Mouse (Mus musculus): Measurements from ENCODE around the gene Ypel2. TPM values are rescaled to one million over a fixed set of nuclear protein-coding genes. Genes with fewer than 3 reads are reported as not detected.

Gene Ypel2
- total RNA-seq, 2 experiments from 2014 or later: 34.4 to 39.5 TPM

GRCm38 (mm10) chr11:86936938-86937337 lies 56.6 kb downstream of the Ypel2 start:
- no peak for DNase-seq (ENCODE audit: low spot score in 2 of 2)

DNA sequence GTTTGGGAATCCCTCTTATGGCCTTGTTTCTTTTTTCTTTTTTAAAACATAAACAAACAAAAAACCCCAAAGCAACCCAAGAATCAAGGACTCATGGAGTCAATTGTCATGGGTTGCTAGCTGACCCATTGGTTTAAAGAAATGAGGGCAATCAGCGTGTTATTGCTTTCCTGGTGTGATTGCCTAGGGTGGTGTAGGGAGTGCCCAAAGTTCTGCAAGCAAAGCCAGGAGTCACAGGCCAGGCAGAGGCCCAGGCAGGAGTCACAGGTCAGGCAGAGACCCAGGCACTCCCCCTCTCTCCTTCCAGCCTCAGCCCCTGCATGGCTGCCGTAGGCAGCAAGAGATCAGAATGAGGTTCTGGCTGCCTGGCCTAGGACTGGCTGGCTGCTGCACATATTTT lies 58.6 kb downstream of the Ypel2 start:
- DNase-seq (ENCODE audit: low spot score in 2 of 2): no peak

DNA sequence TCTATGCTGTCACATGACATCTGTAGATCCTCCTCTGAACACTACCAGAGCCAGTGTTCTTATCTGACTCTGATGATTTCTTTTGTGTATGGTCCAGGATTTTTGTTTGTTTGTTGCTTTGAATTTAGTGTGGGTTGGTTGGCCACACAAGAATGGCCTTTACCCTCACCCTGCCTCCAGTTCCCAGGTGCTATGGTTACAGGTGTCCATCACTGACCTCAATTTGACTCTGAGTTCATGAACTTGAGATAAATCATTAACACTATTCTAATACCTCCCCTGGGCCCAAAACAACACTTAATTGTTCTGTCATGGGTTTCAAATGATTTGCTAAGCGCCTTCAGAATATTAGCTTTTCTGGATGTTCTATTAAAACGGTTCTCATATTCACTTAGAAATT lies 61.3 kb downstream of the Ypel2 start:
- no peak for DNase-seq (ENCODE audit: low spot score in 2 of 2)

DNA sequence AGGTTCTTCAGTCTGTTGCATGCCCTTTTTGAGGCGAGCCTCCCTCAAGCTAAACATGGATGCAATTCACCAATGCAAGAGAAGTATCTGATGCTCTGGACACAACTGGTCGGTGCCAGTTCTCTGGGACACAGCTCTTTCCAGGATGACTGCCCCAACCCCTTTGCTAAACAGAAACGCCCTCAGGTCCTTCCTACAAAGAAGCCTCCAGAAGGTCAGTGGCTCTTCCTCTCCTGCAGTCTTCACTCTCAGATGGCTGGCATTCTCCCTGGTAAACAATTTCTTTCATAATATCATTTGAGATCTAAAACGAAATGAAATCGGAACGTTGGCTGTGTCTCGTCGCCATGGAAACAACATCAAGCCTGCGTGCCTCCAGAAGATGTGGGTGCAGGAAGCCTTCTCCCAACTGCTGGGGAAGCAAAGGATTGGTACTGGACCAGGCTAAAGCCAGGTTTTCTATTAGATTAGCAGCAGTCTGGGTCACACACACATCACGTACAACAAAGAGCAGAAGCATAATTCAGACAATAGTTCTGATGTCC lies 62.8 kb downstream of the Ypel2 start:
- no peak for DNase-seq (ENCODE audit: low spot score in 2 of 2)

DNA sequence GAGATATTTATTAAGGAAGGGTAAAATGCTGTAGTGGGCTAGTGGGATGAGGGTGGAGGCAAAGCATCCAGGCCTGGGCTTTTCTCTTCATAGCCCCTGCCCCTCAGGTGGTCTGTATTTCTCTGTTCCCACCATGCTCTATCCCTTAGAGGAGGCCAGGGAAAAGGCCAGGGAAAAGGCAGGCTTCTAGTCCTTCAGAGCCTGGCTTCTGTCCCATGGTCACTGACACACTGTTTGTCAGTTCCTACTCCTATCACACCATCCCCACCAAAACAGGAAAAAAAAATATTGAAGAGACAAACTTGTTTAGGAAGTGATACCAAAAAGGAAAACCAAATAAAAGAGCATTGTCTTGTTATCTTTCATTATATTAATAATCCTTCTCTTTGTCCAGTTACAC lies 63.5 kb downstream of the Ypel2 start:
- DNase-seq (ENCODE audit: low spot score in 2 of 2): no peak

DNA sequence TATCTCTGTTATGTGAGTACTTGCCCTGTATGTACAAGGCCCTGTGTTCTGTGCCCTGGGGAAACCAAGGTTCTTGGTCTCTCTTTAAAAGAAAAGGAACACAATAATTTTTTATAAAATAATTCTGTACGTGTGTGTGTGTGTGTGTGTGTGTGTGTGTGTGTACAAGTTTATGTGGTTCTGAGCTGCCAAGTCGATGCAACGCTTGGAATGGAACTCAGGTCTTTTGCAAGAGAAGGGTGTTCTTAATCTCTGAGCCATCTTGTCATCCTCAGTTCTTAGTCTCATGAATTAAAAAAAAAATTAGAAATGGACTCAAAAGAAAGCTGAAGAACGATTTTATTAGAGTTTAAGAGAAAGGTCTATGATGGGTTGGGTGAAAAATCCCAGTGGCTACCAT lies 64.0 kb downstream of the Ypel2 start:
- DNase-seq (ENCODE audit: low spot score in 2 of 2): no peak

- DNase-seq (ENCODE audit: low spot score in 2 of 2): no peak
Observed at GRCm38 (mm10) chr11:86925085-86925638, 68.3 kb downstream of the Ypel2 start.

DNA sequence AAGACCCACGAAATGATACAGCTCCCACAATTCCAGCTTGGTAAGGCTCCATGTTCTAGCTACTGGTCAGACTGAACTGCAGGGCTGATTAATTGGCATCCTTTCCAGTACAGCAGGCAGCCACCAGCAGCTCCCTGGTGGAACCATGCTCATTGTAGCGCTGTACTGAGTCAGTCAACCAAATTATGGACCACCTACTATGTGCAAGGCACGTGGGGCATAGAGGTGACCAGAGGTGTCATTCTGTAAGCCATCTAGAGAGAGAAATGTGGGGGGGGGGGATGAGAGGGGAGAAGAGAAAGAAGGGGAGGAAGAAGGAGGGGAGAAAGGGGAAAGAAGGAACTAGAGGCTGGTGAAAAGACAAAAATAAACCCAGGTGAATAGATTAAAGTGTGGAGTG lies 68.9 kb downstream of the Ypel2 start:
- DNase-seq (ENCODE audit: low spot score in 2 of 2): no peak

DNA sequence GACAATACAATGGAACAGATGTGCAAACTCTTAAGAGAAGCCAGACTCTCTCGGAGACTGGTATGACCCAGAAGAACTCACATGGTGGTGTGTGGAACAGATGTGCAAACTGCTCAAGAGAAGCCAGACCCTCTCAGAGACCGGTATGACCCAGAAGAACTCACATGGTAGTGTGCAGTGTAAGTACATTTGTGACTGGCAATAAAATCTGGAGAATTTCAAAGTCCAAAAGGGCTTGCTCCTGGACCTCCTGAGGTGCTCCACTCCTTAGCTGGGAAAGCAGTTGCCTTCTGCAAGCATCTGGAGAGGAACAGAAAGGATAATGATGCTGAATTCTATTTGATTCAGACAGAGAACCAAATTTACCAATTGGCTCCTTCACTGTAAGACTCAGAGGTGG lies 69.9 kb downstream of the Ypel2 start:
- no peak for DNase-seq (ENCODE audit: low spot score in 2 of 2)

- no peak for DNase-seq (ENCODE audit: low spot score in 2 of 2)
Observed at GRCm38 (mm10) chr11:86922029-86922428, 71.5 kb downstream of the Ypel2 start.

GRCm38 (mm10) chr11:86921335-86921734 lies 72.2 kb downstream of the Ypel2 start:
- DNase-seq (ENCODE audit: low spot score in 2 of 2): no peak

DNA sequence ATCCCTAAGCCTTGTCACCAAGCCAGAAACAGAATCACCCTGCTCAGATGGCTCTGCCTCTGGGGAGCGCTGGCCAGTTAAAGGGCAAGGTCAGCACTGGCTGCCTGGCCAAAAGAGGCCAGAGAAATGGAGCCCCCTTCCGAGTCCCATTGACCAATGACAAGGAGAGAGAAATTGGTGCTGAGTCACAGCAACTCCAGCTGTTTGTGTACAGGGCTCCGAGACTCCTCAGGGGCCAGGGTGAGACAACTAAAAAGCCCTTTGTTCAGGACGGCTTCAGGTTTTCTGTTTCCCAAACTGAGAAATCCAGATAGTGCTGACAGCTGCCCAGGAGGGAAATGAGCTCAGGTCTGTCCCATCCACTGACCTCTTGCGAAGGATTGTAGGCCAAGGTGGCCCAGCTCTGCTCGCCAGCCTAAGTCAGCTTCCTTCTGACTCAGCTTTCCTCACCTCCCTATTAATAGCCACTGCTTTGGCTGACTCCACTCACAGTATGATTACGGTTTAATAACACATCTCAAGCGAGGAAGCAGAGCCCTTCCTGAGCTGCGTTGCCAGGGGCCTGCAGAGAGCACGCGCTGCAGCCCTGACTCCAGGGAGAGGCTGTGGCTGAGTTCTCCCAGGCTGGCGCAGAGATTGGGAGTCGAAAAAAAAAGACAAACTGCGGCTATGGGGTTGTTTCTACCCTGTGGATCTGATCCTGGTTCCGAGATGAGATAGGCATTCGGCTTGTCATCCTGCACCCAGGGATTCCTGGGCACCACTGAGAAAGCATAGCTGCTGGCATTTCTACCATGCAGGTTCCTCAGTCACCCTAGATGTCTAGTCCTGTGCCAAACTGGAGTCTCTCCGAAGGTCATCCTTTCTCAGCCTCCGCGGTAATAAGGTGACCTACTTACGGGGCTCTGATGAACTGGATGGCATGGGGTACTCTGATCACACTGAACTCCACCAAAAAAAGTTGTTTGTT lies 73.1 kb downstream of the Ypel2 start:
- DNase-seq (ENCODE audit: low spot score in 2 of 2): peak; percentile 7 to 37

DNA sequence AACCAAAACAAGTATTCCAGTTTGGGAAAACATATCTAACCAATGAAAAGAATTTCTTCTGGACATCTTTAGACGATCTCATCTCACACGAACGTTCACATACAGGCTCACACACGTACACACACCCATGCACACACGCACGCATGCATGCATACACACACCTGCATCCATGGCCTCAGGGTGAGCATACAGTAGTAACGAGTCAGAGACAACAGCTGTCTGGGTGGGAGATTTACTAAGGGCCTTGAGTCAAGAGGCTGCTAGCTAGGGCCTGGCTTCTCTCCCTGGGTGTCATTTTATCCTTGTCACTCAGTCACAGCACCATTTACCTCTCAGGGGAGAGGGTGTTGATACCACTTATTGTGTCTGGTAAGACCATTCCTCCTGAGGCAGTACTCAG lies 74.0 kb downstream of the Ypel2 start:
- no peak for DNase-seq (ENCODE audit: low spot score in 2 of 2)

- DNase-seq (ENCODE audit: low spot score in 2 of 2): no peak
Observed at GRCm38 (mm10) chr11:86917536-86917935, 76.0 kb downstream of the Ypel2 start.

DNA sequence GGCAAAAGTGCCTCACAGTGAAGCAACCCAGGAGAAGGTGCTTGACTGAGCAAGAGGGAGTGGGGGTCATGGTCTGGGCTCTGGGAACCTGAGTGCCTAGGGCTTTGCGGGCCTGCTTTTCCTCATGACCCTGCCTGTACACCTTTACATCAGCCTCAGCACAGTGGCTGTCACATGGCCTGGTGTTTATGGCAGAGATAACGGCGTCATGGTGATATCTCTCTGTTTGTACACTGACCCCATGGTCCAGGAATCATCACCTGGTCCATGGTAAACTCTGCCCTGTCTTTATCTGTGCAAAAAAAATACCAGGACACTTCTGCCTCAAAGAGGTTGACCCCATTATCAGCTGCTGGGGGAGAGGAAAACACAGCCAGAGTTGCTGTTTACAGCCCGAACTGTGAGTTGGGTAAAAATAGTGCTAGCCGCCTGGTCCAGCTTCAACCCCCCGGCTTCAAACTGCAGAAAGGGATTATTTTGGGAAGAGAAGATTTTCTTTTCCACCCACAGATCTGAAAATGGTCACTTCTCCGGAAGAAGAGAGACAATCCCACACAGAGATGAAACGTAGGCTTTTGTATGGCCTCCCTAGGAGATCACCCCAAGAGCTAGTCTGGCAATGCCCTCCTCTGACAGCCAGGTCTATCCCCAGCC lies 76.8 kb downstream of the Ypel2 start:
- no peak for DNase-seq (ENCODE audit: low spot score in 2 of 2)

- no peak for DNase-seq (ENCODE audit: low spot score in 2 of 2)
Observed at GRCm38 (mm10) chr11:86914329-86914728, 79.2 kb downstream of the Ypel2 start.

DNA sequence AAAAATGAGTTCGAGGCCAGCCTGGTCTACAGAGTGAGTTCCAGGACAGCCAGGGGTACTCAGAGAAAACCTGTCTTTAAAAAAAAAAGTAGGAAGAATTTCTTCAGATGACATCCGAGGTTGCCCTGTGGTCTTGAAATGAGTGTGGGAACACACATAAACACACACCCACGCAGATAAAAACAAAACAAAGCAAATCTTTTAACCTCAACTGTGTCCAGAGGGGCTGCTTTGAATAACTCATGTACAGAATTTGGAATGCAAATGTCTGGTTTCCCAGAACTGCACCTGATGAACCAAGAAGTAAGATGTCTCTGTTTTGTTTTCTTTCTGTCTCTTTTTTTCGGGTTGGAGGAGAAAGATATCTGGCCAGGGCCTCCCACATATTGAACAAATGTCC lies 83.3 kb downstream of the Ypel2 start:
- DNase-seq (ENCODE audit: low spot score in 2 of 2): no peak

DNA sequence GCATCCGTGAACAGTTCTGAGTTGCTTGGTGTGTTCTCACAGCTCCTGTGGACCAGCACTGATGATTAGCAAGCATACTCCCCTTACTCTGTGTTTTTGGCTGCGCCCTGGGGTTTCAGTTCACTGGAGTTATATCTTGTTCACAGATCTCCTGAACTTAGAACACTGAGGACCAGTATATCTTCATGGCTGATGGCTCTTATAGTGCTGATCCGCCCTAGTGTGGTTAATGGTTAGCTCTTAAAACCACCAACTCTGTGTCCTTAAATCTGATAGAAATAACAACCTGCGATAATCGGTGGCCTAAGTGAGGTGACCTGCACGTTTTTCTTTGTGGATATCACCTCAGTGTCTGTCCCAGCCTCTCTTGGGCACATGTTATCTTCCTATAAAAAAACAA lies 84.5 kb downstream of the Ypel2 start:
- no peak for DNase-seq (ENCODE audit: low spot score in 2 of 2)

DNA sequence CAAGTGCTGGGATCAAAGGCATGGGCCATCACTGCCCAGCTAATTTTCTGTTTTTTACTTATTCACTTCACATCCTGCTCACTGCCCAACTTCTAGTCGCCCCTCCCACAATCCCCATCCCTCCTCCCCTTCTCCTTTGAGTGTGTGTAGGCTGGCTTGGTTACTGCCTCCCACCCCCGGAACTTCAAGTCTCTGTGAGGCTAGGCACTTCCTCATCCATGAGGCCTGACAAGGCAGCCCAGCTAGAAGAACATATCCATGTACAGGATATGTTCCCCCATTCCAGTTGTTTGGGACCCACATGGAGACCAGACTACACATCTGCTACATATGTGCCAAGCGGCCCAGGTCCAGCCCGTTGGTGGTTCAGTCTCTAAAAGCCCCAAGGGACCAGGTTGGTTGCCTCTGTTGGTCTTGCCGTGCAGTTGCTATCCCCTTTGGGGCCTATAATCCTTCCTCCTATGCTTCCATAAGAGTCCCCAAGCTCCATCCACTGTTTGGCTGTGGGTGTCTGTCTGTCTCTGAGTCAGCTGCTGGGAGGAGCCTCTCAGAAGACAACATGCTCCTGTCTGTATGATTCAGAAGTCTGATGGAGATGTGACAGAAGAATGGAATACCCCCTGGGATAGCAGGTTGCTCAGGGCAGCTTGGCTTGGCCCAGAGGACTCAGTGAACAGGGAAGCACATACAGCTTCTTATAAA lies 85.5 kb downstream of the Ypel2 start:
- DNase-seq (ENCODE audit: low spot score in 2 of 2): no peak

DNA sequence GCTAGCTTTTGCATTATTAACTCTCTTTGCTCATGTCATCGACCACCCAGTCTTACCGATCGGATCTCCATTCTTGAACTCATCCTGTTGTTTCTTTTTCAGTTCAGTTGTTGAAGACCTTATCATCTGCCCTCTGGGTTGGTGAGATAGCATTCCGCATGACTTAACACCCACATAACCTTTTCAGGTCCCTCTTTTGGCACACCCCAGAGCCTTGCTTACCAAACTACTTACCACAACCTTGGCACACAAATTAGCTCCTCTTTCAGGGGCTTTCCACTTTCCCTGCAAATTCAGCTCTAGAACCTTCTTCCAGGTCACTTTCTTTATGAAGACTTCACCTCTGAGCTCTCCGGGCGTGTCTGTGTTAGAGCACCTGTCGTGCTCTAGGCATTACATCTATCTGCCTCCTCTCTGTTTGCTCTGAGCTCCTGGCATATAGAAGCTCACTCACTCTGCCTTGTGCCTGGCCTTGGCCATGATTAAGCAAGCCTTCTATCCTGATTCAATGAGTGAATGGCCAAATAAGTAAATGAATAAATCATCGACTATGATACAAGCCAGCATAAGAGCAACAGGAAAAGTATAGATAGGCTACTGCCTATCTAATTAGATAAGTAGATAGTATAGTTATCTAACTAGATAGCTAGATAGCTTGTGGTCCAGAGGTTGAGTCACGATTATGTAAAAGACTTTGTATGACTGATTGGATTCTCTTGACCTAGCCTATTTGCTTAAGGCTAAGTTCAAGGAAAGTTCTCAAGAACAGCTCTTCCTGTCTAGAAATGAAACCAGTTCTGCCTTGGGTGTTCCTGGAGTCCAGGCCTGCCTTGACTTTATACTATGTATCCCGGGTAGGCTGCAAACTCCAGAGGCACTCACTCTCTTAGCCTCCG lies 86.5 kb downstream of the Ypel2 start:
- no peak for DNase-seq (ENCODE audit: low spot score in 2 of 2)
